Mouse (Mus musculus) megakaryocyte progenitor cell, adult 5-6 weeks (primary cell): ENCODE measurements at regions not wholly inside any gene's neighbourhood (a gene's known extent, or its start where the extent isn't known, plus 50 kb on each side); places are given as distances from the start of the nearest gene placed in this dataset.

Experiments used
- ATAC-seq: replicated peaks from 2 replicates; pipeline ENCODE4 v1.8.0; 2016; ENCODE audit warnings: mild to moderate bottlenecking, moderate TSS enrichment, inconsistent platforms; ENCODE audit not compliant: poor library complexity

GRCm38 (mm10) chr12:50765156-50765940 lies 116.5 kb upstream of the Prkd1 start:
- ATAC-seq: no peak

- ATAC-seq: no peak
These were observed 115.6 kb upstream of the Prkd1 start for GRCm38 (mm10) chr12:50764457-50764856.

DNA sequence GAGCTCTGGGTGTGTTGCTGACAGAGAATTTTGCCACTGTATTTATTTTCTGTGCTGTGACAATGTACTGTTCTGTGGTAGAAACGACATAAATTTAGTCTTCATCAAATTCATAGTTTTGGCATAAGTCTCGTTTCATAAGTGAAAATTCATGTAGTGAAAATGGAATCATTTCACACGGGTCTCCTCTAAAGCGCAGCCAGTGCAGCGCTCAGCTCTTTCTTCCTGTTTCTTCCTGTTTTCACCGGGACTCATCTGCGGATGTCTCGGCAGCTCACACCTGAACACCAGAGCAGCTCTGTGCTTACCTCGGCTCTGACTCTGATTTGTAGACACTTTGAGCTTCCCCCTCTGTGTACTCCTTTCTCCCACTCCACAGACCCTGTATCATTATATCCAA lies 85.2 kb upstream of the Prkd1 start:
- ATAC-seq: no peak

GRCm38 (mm10) chr12:50712615-50713014 lies 63.7 kb upstream of the Prkd1 start:
- ATAC-seq: no peak

GRCm38 (mm10) chr12:50709000-50709788 lies 60.3 kb upstream of the Prkd1 start:
- ATAC-seq: no peak

- ATAC-seq: no peak
These were observed 49.9 kb upstream of the Prkd1 start for GRCm38 (mm10) chr12:50698613-50699442.
